Mouse (Mus musculus): ENCODE measurements around the gene Efnb2. TPM values are rescaled to one million over a fixed set of nuclear protein-coding genes. Genes with fewer than 3 reads are reported as not detected.

Gene Efnb2
- total and polyA plus RNA-seq, 3 experiments = 0.12 to 0.19 TPM; not detected in 1

DNA sequence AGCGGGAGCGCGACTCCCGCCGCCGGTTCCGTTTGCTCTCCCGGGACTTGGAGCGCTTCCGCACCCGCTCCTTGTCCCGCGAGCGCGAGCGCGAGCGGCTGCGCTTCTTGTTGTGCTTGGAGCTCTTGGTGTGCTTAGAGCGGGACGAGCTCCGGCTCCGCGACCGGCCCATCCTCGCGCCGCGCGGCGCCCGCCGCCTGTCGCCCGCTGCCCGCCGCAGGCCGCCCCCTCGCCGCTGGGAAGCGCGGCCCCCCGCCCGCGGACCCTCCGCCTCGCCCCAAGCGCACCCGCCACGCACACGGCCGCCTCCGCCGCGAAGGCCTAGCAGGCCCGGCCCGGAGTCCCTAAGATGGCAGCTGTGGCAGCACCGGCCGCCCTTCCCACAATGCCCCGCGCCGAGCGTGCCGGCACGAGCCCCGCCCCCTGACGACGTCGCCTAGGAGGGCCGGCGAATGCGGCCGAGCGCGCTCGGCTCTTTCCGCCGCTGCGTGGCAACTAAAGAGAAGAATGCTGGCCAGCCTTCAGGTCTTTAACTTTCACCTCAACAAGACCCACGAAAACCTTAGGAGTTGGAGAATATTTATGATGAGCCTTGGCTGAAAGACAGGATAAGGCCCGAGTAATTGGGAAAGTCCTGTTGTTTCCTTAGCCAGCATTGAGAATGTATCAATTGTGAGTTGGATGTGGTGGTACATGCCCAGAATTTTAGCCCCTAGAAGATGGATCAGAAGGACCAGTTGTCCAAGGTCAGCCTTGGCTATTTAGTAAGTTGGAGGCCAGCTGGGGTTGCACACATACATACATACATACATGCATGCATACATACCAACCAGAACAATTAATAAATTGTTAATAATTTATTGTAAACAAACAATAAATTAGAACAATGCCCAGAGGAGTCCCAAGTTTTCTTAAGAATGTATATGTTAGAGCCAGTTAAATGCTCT lies 29.4 kb upstream of the Efnb2 start, which contains the start of gene Arglu1:
Arglu1 (minus strand) TSS at position 376 of the 947 bp plus-strand sequence.
- H3K79me2 ChIP-seq (ENCODE audit: control insufficient read depth, insufficient read depth, low read length, poor library complexity) = peaks cover 47% of the 10 kb centered on the region
- peaks cover 5 to 6% of the 10 kb centered on the region in 2 experiments; a peak in 3 of 4 replicates for H3K4me1 ChIP-seq (ENCODE audit: control insufficient read depth in 1 of 2, insufficient read depth in 2 of 2, low read length in 2 of 2)
- H3K27me3 ChIP-seq (ENCODE audit: control insufficient read depth in 1 of 2, insufficient read depth in 2 of 2, low read length in 2 of 2) = peaks cover 0 to 2% of the 10 kb centered on the region in 2 experiments; a peak in 1 of 4 replicates
- peak within 1 kb of the TSS; percentile 83 for H3K27ac ChIP-seq (ENCODE audit: control insufficient read depth, low read depth, low read length)
- TF ChIP-seq SMC3 (IDR thresholded peaks at IDR 0.05; ENCODE audit: low read depth, low read length) (no peak), POLR2AphosphoS2 (IDR thresholded peaks at IDR 0.05; ENCODE audit: low read length) (peak; percentile 35; the same call in 1 of the 2 replicates), ZC3H11A (IDR thresholded peaks at IDR 0.05; ENCODE audit: low read depth, low read length) (no peak), MAX (IDR thresholded peaks at IDR 0.05; ENCODE audit: low read length) (peak; percentile 47; the same call in 1 of the 2 replicates), UBTF (IDR thresholded peaks at IDR 0.05; ENCODE audit: borderline replicate concordance, insufficient read depth, low read depth, low read length) (no peak), EP300 (IDR thresholded peaks at IDR 0.05; ENCODE audit: low read depth in 1 of 2, low read length in 2 of 2) (no peak), E2F4 (IDR thresholded peaks at IDR 0.05; ENCODE audit: borderline replicate concordance, low read depth, low read length) (no peak), ZKSCAN1 (IDR thresholded peaks at IDR 0.05; ENCODE audit: low read depth, low read length) (no peak), MYC (IDR thresholded peaks at IDR 0.05; ENCODE audit: low read depth, low read length) (0 out of 2 replicates have a peak, but pooled peaks have one; percentile 22), MEF2A (IDR thresholded peaks at IDR 0.05; ENCODE audit: extremely low read depth, insufficient replicate concordance, low read depth, low read length, poor library complexity, severe bottlenecking) (no peak), JUND (IDR thresholded peaks at IDR 0.05; ENCODE audit: low read depth, low read length) (no peak), KAT2A (conservative IDR thresholded peaks at IDR 0.05; ENCODE audit: low read depth, low read length) (peak; percentile 63), TAL1 (IDR thresholded peaks at IDR 0.05; ENCODE audit: low read length) (no peak), USF1 (IDR thresholded peaks at IDR 0.05; ENCODE audit: low read depth, low read length) (peak; percentile 53), ZMIZ1 (IDR thresholded peaks at IDR 0.05; ENCODE audit: low read depth, low read length) (peak; percentile 69), MXI1 (IDR thresholded peaks at IDR 0.05; ENCODE audit: low read depth, low read length) (peak; percentile 67), TCF12 (IDR thresholded peaks at IDR 0.05; ENCODE audit: low read depth, low read length) (0 out of 2 replicates have a peak, but pooled peaks have one; percentile 45), BHLHE40 (IDR thresholded peaks at IDR 0.05; ENCODE audit: borderline replicate concordance, low read depth, low read length) (no peak), ELF1 (IDR thresholded peaks at IDR 0.05; ENCODE audit: low read depth, low read length) (no peak), ETS1 (IDR thresholded peaks at IDR 0.05; ENCODE audit: low read depth, low read length) (no peak), NELFE (IDR thresholded peaks at IDR 0.05; ENCODE audit: low read depth, low read length) (peak; percentile 74), ZNF384 (IDR thresholded peaks at IDR 0.05; ENCODE audit: low read depth, low read length) (no peak), POLR2A (IDR thresholded peaks at IDR 0.05; ENCODE audit: control insufficient read depth in 1 of 2, insufficient read depth in 1 of 2, low read depth in 1 of 2, low read length in 2 of 2, poor library complexity in 1 of 2) (peak; percentile 60 to 71; a peak in 3 of 4 replicates), HCFC1 (IDR thresholded peaks at IDR 0.05; ENCODE audit: low read depth, low read length) (peak; percentile 82), CHD2 (IDR thresholded peaks at IDR 0.05; ENCODE audit: low read length) (no peak)
- H3K9ac ChIP-seq (ENCODE audit: control insufficient read depth, low read depth, low read length, poor library complexity, severe bottlenecking) = peak within 1 kb of the TSS; percentile 99
- H3K9me3 ChIP-seq (replicated peaks; ENCODE audit: insufficient read depth, low read length) = no peaks in the 10 kb centered on the region
- peak; percentile 91 for DNase-seq (ENCODE audit: low read depth, low spot score)
- H3K36me3 ChIP-seq (ENCODE audit: control insufficient read depth in 1 of 2, insufficient read depth in 2 of 2, low read length in 2 of 2) = peaks cover 0 to 34% of the 10 kb centered on the region in 2 experiments; a peak in 2 of 4 replicates
- H3K4me3 ChIP-seq (ENCODE audit: control insufficient read depth in 1 of 2, insufficient read depth in 1 of 2, low read depth in 2 of 2, low read length in 2 of 2) = peak within 1 kb of the TSS; percentile 50 to 97

Data from MEL (cell line).